Mouse (Mus musculus) liver, embryonic 11.5 days (tissue): ENCODE results near the gene Celf2. TPM values are rescaled to one million over a fixed set of nuclear protein-coding genes. Genes with fewer than 3 reads are reported as not detected.

ENCODE experiments used
- ATAC-seq: fragments of 200-750 bp; cut with Nextera tagmentation; replicated peaks from 2 replicates; pipeline ENCODE4 v1.8.0; 2017; ENCODE audit warnings: moderate number of reproducible peaks, mild to moderate bottlenecking, moderate TSS enrichment, moderate library complexity; ENCODE audit not compliant: low FRiP score
- DNase-seq: peaks from one replicate; pipeline ENCODE4 v3.0.0-alpha.2; 2017; ENCODE audit warnings: low spot score
- H3K27ac ChIP-seq: fragments of 300-500 bp; sonication (generic); 2 replicates; pipeline ENCODE4 v1.5.1; 2014; ENCODE audit warnings: mild to moderate bottlenecking, low read depth, low read length, control low read depth
- H3K27me3 ChIP-seq: fragments of 300-500 bp; sonication (generic); replicated peaks from 2 replicates; pipeline ENCODE4 v1.6.1; 2014; ENCODE audit warnings: low read length, mixed read lengths; ENCODE audit not compliant: control insufficient read depth, insufficient read depth
- H3K36me3 ChIP-seq: fragments of 300-500 bp; sonication (generic); 2 replicates; pipeline ENCODE4 v1.6.1; 2014; ENCODE audit warnings: mild to moderate bottlenecking, low read length, moderate library complexity, mixed read lengths; ENCODE audit not compliant: control insufficient read depth, insufficient read depth
- H3K4me1 ChIP-seq: fragments of 300-500 bp; sonication (generic); replicated peaks from 2 replicates; pipeline ENCODE4 v1.6.1; 2014; ENCODE audit warnings: low read length, mixed read lengths; ENCODE audit not compliant: control insufficient read depth, insufficient read depth
- H3K4me2 ChIP-seq: fragments of 300-500 bp; sonication (generic); 2 replicates; pipeline ENCODE4 v1.6.1; 2014; ENCODE audit warnings: mild to moderate bottlenecking, control low read depth, moderate library complexity
- H3K4me3 ChIP-seq: fragments of 300-500 bp; sonication (generic); 2 replicates; pipeline ENCODE4 v1.5.1; 2014; ENCODE audit warnings: low read depth, low read length, control low read depth
- H3K9ac ChIP-seq: fragments of 300-500 bp; sonication (generic); 2 replicates; pipeline ENCODE4 v1.6.1; 2014; ENCODE audit warnings: low read depth, low read length, control low read depth
- H3K9me3 ChIP-seq: fragments of 300-500 bp; sonication (generic); 2 replicates; pipeline ENCODE4 v1.6.1; 2016; ENCODE audit warnings: low read length, inconsistent platforms, mixed read lengths; ENCODE audit not compliant: control insufficient read depth
- WGBS: fragments of 180-500 bp; shearing (Covaris S2); extraction: QIAGEN DNeasy Blood & Tissue Kit; methylation state at CpG from one replicate; pipeline ENCODE4 v1.1.7; 2014; 5-methylcytosine and 5-hydroxymethylcytosine counted together
- polyA plus RNA-seq: library from polyadenylated mRNA; unstranded; fragments of >200 nt; fragmentation: Nextera tagmentation; extraction: Ambion mirVana; gene quantifications from 2 replicates; pipeline ENCODE4 v1.2.1, GENCODE M21; 2014

The Celf2 gene
- polyA plus RNA-seq, 1 experiment from 2014 or later, result 21.1 TPM

- Histone ChIP-seq H3K27ac (no peak overlapping the region), H3K4me1 (no peaks in the 10 kb centered on the region), H3K27me3 (no peaks in the 10 kb centered on the region), H3K4me2 (no peak overlapping the region), H3K9ac (no peak overlapping the region), H3K9me3 (no peaks in the 10 kb centered on the region), H3K4me3 (no peak overlapping the region), H3K36me3 (no peaks in the 10 kb centered on the region)
- DNase-seq (no peak), ATAC-seq (no peak)
- 72% methylated on average over 3 of the region's 3 CpGs for WGBS
These were observed 189.6 kb downstream of the Celf2 start for GRCm38 (mm10) chr2:7319760-7320159.

- H3K27ac ChIP-seq, result no peak overlapping the region
- no peaks in the 10 kb centered on the region for H3K27me3 ChIP-seq
- H3K36me3 ChIP-seq, result no peaks in the 10 kb centered on the region
- no peaks in the 10 kb centered on the region for H3K9me3 ChIP-seq
- ATAC-seq (no peak), DNase-seq (no peak)
- H3K4me2 ChIP-seq, result no peak overlapping the region
- WGBS, result 90% methylated on average over 3 of the region's 3 CpGs
- no peak overlapping the region for H3K4me3 ChIP-seq
- H3K9ac ChIP-seq, result no peak overlapping the region
- no peaks in the 10 kb centered on the region for H3K4me1 ChIP-seq
These were observed 197.6 kb downstream of the Celf2 start for GRCm38 (mm10) chr2:7311776-7312175.

GRCm38 (mm10) chr2:7310840-7311182 is 198.6 kb downstream of the Celf2 start:
- ATAC-seq, result no peak
- Histone ChIP-seq H3K4me2 (no peak overlapping the region), H3K27me3 (no peaks in the 10 kb centered on the region), H3K9ac (no peak overlapping the region), H3K9me3 (no peaks in the 10 kb centered on the region), H3K27ac (no peak overlapping the region), H3K4me1 (no peaks in the 10 kb centered on the region), H3K4me3 (no peak overlapping the region), H3K36me3 (no peaks in the 10 kb centered on the region)
- 84% methylated on average over 2 of the region's 2 CpGs for WGBS
- no peak for DNase-seq

GRCm38 (mm10) chr2:7310129-7310839 is 199.1 kb downstream of the Celf2 start:
- no peak overlapping the region for H3K4me3 ChIP-seq
- no peaks in the 10 kb centered on the region for H3K36me3 ChIP-seq
- ATAC-seq, result no peak
- no peak overlapping the region for H3K9ac ChIP-seq
- no peak overlapping the region for H3K27ac ChIP-seq
- no peaks in the 10 kb centered on the region for H3K9me3 ChIP-seq
- H3K4me1 ChIP-seq, result no peaks in the 10 kb centered on the region
- H3K27me3 ChIP-seq, result no peaks in the 10 kb centered on the region
- no peak overlapping the region for H3K4me2 ChIP-seq
- no peak for DNase-seq
- WGBS, result 61% methylated on average over 2 of the region's 2 CpGs

- no peaks in the 10 kb centered on the region for H3K36me3 ChIP-seq
- no peaks in the 10 kb centered on the region for H3K9me3 ChIP-seq
- no peak for DNase-seq
- H3K4me1 ChIP-seq, result no peaks in the 10 kb centered on the region
- no peak for ATAC-seq
- no peak overlapping the region for H3K27ac ChIP-seq
- WGBS, result 90% methylated on average over 1 of the region's 1 CpGs
- H3K9ac ChIP-seq, result no peak overlapping the region
- no peak overlapping the region for H3K4me3 ChIP-seq
- H3K4me2 ChIP-seq, result no peak overlapping the region
- H3K27me3 ChIP-seq, result no peaks in the 10 kb centered on the region
These were observed 200.0 kb downstream of the Celf2 start for GRCm38 (mm10) chr2:7309324-7309723.

GRCm38 (mm10) chr2:7308731-7309130 is 200.6 kb downstream of the Celf2 start:
- WGBS, result 81% methylated on average over 1 of the region's 1 CpGs
- Histone ChIP-seq H3K27me3 (no peaks in the 10 kb centered on the region), H3K9me3 (no peaks in the 10 kb centered on the region), H3K4me3 (no peak overlapping the region), H3K4me1 (no peaks in the 10 kb centered on the region), H3K27ac (no peak overlapping the region), H3K9ac (no peak overlapping the region), H3K36me3 (no peaks in the 10 kb centered on the region), H3K4me2 (no peak overlapping the region)
- ATAC-seq (no peak), DNase-seq (no peak)

GRCm38 (mm10) chr2:7287434-7287833 is 221.9 kb downstream of the Celf2 start:
- Histone ChIP-seq H3K36me3 (no peaks in the 10 kb centered on the region), H3K4me2 (no peak overlapping the region), H3K9me3 (no peaks in the 10 kb centered on the region), H3K27ac (no peak overlapping the region), H3K9ac (no peak overlapping the region), H3K27me3 (no peaks in the 10 kb centered on the region), H3K4me3 (no peak overlapping the region), H3K4me1 (no peaks in the 10 kb centered on the region)
- 89% methylated on average over 3 of the region's 3 CpGs for WGBS
- ATAC-seq, result no peak
- no peak for DNase-seq

- no peaks in the 10 kb centered on the region for H3K4me1 ChIP-seq
- no peak overlapping the region for H3K4me3 ChIP-seq
- H3K27me3 ChIP-seq, result no peaks in the 10 kb centered on the region
- H3K27ac ChIP-seq, result no peak overlapping the region
- 73% methylated on average over 4 of the region's 4 CpGs for WGBS
- H3K36me3 ChIP-seq, result no peaks in the 10 kb centered on the region
- no peak overlapping the region for H3K9ac ChIP-seq
- no peak overlapping the region for H3K4me2 ChIP-seq
- DNase-seq, result no peak
- no peaks in the 10 kb centered on the region for H3K9me3 ChIP-seq
- ATAC-seq, result no peak
These were observed 236.1 kb downstream of the Celf2 start for GRCm38 (mm10) chr2:7273214-7273613.

- H3K9me3 ChIP-seq, result no peaks in the 10 kb centered on the region
- 81% methylated on average over 7 of the region's 7 CpGs for WGBS
- no peak overlapping the region for H3K4me3 ChIP-seq
- no peak overlapping the region for H3K27ac ChIP-seq
- no peaks in the 10 kb centered on the region for H3K27me3 ChIP-seq
- no peak overlapping the region for H3K9ac ChIP-seq
- no peak overlapping the region for H3K4me2 ChIP-seq
- ATAC-seq (no peak), DNase-seq (no peak)
- no peaks in the 10 kb centered on the region for H3K36me3 ChIP-seq
- no peaks in the 10 kb centered on the region for H3K4me1 ChIP-seq
These were observed 239.3 kb downstream of the Celf2 start for GRCm38 (mm10) chr2:7270051-7270450.
